Mouse (Mus musculus) embryonic facial prominence, embryonic 11.5 days (tissue): ENCODE results near the gene BC048507. TPM values are rescaled to one million over a fixed set of nuclear protein-coding genes. Genes with fewer than 3 reads are reported as not detected.
"Not testable (repeated sequence)": the region's sequence is repeated elsewhere in the genome, so short reads cannot be mapped to it uniquely, and the experiment has no call there.

ENCODE experiments used
- ATAC-seq: fragments of 200-750 bp; cut with Nextera tagmentation; replicated peaks from 2 replicates; pipeline ENCODE4 v1.8.0; 2017; ENCODE audit warnings: low read depth; ENCODE audit not compliant: insufficient number of reproducible peaks, low FRiP score, low TSS enrichment
- DNase-seq: peaks from one replicate; pipeline ENCODE4 v3.0.0-alpha.2; 2015; ENCODE audit warnings: low spot score
- H3K27ac ChIP-seq: fragments of 300-500 bp; sonication (generic); replicated peaks from 2 replicates; pipeline ENCODE4 v1.5.1; 2014; ENCODE audit warnings: mild to moderate bottlenecking, low read depth, low read length, control low read depth
- H3K27me3 ChIP-seq: fragments of 300-500 bp; sonication (generic); 2 replicates; pipeline ENCODE4 v1.6.1; 2014; ENCODE audit warnings: mild to moderate bottlenecking, low read length, moderate library complexity, mixed read lengths; ENCODE audit not compliant: control insufficient read depth, insufficient read depth
- H3K36me3 ChIP-seq: fragments of 300-500 bp; sonication (generic); replicated peaks from 2 replicates; pipeline ENCODE4 v1.6.1; 2014; ENCODE audit warnings: low read depth, mild to moderate bottlenecking, low read length, moderate library complexity, mixed read lengths; ENCODE audit not compliant: control insufficient read depth, insufficient read depth
- H3K4me1 ChIP-seq: fragments of 300-500 bp; sonication (generic); 2 replicates; pipeline ENCODE4 v1.6.1; 2014; ENCODE audit warnings: low read length, mixed read lengths; ENCODE audit not compliant: control insufficient read depth, insufficient read depth
- H3K4me2 ChIP-seq: fragments of 300-500 bp; sonication (generic); 2 replicates; pipeline ENCODE4 v1.6.1; 2014; ENCODE audit warnings: low read depth, mild to moderate bottlenecking, control low read depth, low read length, moderate library complexity
- H3K4me3 ChIP-seq: fragments of 300-500 bp; sonication (generic); 2 replicates; pipeline ENCODE4 v1.5.1; 2014; ENCODE audit warnings: low read depth, low read length, control low read depth
- H3K9ac ChIP-seq: fragments of 300-500 bp; sonication (generic); replicated peaks from 2 replicates; pipeline ENCODE4 v1.6.1; 2014; ENCODE audit warnings: mild to moderate bottlenecking, control low read depth, low read length
- H3K9me3 ChIP-seq: fragments of 300-500 bp; sonication (generic); replicated peaks from 2 replicates; pipeline ENCODE4 v1.6.1; 2016; ENCODE audit warnings: mild to moderate bottlenecking, low read length, inconsistent platforms, mixed read lengths; ENCODE audit not compliant: control insufficient read depth
- WGBS: fragments of 180-500 bp; shearing (Covaris S2); extraction: QIAGEN DNeasy Blood & Tissue Kit; methylation state at CpG from one replicate; pipeline ENCODE4 v1.1.7; 2014; 5-methylcytosine and 5-hydroxymethylcytosine counted together
- polyA plus RNA-seq: library from polyadenylated mRNA; unstranded; fragments of >200 nt; fragmentation: Nextera tagmentation; extraction: Ambion mirVana; gene quantifications from 2 replicates; pipeline ENCODE4 v1.2.1, GENCODE M21; 2014

BC048507 gene
- polyA plus RNA-seq, 1 experiment from 2014 or later: not detected

DNA sequence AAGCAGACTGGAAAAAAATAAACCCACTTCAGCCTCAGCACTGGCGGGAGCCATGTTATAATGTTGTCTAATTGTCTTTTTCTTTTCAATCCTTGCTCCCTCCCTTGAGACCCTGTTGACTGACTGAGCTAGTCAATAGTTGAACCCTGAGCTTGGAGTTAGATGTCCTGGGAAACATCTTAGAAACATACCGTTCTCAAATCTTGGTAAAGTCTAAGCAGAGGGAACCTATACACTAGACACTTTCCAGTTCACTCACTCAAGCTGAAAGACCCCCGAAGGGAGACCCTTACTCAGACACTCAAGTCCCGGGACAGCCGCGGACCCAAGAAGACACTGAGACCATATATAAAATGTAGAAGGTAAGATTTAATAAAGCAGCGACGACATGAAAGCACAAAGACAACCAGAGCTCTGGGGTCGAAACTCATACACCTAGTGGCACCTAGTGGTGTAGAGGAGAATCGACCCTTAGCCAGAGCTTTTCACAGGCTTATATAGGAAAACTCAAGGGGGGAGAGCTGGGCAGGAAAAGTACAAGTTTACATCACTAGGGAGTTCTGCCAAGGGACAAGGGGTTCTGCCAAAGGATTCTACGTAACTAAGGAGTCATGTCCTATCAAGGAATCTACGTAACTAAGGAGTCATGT is 13.0 kb downstream of the BC048507 start:
- not testable (repeated sequence) for H3K4me3 ChIP-seq, DNase-seq, ATAC-seq, H3K27ac ChIP-seq, H3K4me2 ChIP-seq, H3K36me3 ChIP-seq, H3K27me3 ChIP-seq, H3K9ac ChIP-seq, H3K4me1 ChIP-seq, H3K9me3 ChIP-seq
- 39% methylated on average over 7 of the region's 12 CpGs for WGBS

DNA sequence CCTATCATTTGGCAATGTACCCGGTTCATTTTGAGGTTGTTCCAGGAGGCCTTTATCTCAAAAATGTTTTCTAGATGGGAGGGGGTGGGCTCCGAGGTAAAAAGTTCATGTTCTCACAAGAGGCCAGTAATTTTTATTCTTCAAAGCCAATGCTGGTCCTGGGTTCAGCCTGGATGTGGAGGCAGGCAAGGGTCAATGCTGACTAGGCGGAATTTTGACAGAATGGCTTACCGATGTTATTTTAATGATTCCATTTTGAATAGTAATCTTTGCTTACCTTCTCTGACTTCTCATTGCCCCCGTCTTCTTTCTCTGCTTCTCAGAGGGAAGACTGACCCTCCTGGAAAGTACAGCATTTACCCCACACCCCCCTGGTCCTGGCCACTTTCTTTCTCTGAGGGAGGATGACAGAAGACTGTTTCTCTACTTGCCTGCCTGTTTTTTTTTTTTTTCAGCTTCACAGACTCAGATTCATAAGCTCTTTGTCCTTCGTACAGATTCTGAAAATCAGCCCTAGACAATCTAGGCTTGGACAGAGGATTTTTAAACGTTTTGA is 13.7 kb downstream of the BC048507 start:
- H3K27ac ChIP-seq: no peak overlapping the region
- DNase-seq (no peak), ATAC-seq (no peak)
- H3K4me3 ChIP-seq: no peak overlapping the region
- H3K9ac ChIP-seq: no peak overlapping the region
- H3K4me1 ChIP-seq: no peaks in the 10 kb centered on the region
- no peaks in the 10 kb centered on the region for H3K36me3 ChIP-seq
- no peak overlapping the region for H3K4me2 ChIP-seq
- 64% methylated on average over 6 of the region's 7 CpGs for WGBS
- no peaks in the 10 kb centered on the region for H3K9me3 ChIP-seq
- no peaks in the 10 kb centered on the region for H3K27me3 ChIP-seq

DNA sequence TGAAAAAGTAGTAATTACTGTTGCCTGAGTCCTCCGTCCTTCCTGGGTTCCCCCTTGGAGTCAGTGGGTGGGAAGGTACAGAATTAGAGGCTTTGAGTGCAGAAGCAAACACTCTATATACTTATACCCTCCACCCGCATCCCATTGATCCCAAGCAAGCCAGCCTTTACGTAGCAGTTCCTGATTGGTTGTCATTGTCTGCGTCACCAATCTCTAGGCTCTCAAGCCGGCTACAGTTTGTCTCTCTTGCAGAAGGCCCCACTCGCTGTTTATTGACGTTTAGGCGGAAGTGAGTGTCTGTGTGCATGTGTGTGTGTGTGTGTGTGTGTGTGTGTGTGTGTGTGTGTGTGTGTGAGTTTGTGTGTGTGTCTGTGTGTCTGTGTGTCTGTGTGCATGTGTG is 20.8 kb downstream of the BC048507 start:
- no peak overlapping the region for H3K9ac ChIP-seq
- no peak overlapping the region for H3K27ac ChIP-seq
- DNase-seq: no peak
- ATAC-seq: no peak
- WGBS: 89% methylated on average over 8 of the region's 8 CpGs
- H3K4me1 ChIP-seq: no peaks in the 10 kb centered on the region
- H3K9me3 ChIP-seq: no peaks in the 10 kb centered on the region
- no peaks in the 10 kb centered on the region for H3K27me3 ChIP-seq
- H3K4me3 ChIP-seq: no peak overlapping the region
- no peak overlapping the region for H3K4me2 ChIP-seq
- no peaks in the 10 kb centered on the region for H3K36me3 ChIP-seq

DNA sequence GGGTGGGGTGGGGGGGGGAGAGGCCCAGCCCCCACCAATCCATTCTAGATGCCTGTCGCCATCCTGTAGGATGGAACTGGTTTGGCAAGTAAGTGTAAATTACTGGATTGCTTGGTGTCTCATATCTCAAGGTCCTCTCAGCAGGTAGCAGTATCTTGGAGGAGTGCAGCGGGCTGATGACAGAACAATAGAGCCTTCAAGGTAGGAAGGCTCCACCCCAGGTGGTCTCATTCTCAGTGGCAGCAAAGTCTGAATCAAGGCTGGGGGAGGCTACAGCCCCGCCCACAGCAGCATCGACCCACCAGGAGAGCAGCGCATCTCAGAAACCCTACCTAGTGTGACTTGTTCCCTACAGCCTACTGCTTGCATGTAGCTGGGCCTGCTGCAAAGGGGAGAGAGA is 46.6 kb downstream of the BC048507 start:
- H3K4me1 ChIP-seq: no peaks in the 10 kb centered on the region
- WGBS: 27% methylated on average over 5 of the region's 5 CpGs
- no peak overlapping the region for H3K4me2 ChIP-seq
- DNase-seq (no peak), ATAC-seq (no peak)
- H3K27ac ChIP-seq: no peak overlapping the region
- no peaks in the 10 kb centered on the region; the same call in 1 of the 2 replicates for H3K9me3 ChIP-seq
- no peak overlapping the region for H3K9ac ChIP-seq
- H3K4me3 ChIP-seq: no peak overlapping the region
- H3K36me3 ChIP-seq: no peaks in the 10 kb centered on the region
- no peaks in the 10 kb centered on the region for H3K27me3 ChIP-seq

Other genes with a start within 250 kb of the BC048507 start
- gene Gm49345, start 225.6 kb upstream of the BC048507 start, polyA plus RNA-seq: not detected in 2 replicates
- gene Zfp729a, start 225.5 kb upstream of the BC048507 start, polyA plus RNA-seq: 4.4 and 4.5 TPM in 2 replicates
- 11.8 and 12.5 TPM in 2 replicates for gene Zfp738, start 176.3 kb upstream of the BC048507 start, polyA plus RNA-seq
- gene Zfp65, start 134.2 kb upstream of the BC048507 start, polyA plus RNA-seq: 3.8 and 4.1 TPM in 2 replicates
- gene Zfp85, start 108.1 kb upstream of the BC048507 start, polyA plus RNA-seq: 7.7 and 8.0 TPM in 2 replicates
- 3.8 and 5.5 TPM in 2 replicates for gene Zfp493, start 83.6 kb upstream of the BC048507 start, polyA plus RNA-seq
- gene Zfp273, start 49.6 kb upstream of the BC048507 start, polyA plus RNA-seq: 8.3 and 8.7 TPM in 2 replicates
- gene Gm10037, start 32.2 kb upstream of the BC048507 start, polyA plus RNA-seq: 1.9 and 2.9 TPM in 2 replicates